Mouse (Mus musculus) bone marrow, adult 2 months (tissue): Measurements from ENCODE around the gene Wdr48. TPM values are rescaled to one million over a fixed set of nuclear protein-coding genes. Genes with fewer than 3 reads are reported as not detected.
A peak's percentile ranks its signal among the peaks of the same experiment; 100 is the strongest.

ENCODE experiments used
- H3K27ac ChIP-seq: fragments of 200-500 bp; 2 replicates; pipeline ENCODE4 v1.5.1; 2012; ENCODE audit warnings: low read depth, mild to moderate bottlenecking, control low read depth, inconsistent platforms, low read length; ENCODE audit not compliant: control insufficient read depth, poor library complexity, insufficient read depth
- H3K4me1 ChIP-seq: fragments of 200-500 bp; 2 replicates; pipeline ENCODE4 v1.6.1; 2011; ENCODE audit warnings: low read length; ENCODE audit not compliant: control insufficient read depth, insufficient read depth
- H3K4me3 ChIP-seq: fragments of 200-500 bp; replicated peaks from 2 replicates; pipeline ENCODE3; 2011; ENCODE audit warnings: mild to moderate bottlenecking, low read depth, low read length, control low read depth; ENCODE audit not compliant: control insufficient read depth
- CTCF ChIP-seq: fragments of 200-500 bp; IDR thresholded peaks from 2 replicates; pipeline ENCODE4 v1.5.1; 2011; ENCODE audit warnings: low read length, control low read depth; ENCODE audit not compliant: control insufficient read depth, insufficient read depth
- POLR2A ChIP-seq: fragments of 200-500 bp; IDR thresholded peaks from 2 replicates; pipeline ENCODE4 v1.6.1; 2011; ENCODE audit warnings: low read depth, mild to moderate bottlenecking, control low read depth, low read length, borderline replicate concordance; ENCODE audit not compliant: control insufficient read depth
- WGBS: fragments of 180-500 bp; shearing (Covaris S2); methylation state at CpG from one replicate; pipeline ENCODE4 v1.1.7; 2018; 5-methylcytosine and 5-hydroxymethylcytosine counted together
- polyA plus RNA-seq: library from polyadenylated mRNA; stranded (reverse); fragments of >200 nt; gene quantifications from 2 replicates; pipeline ENCODE4 v1.2.4, GENCODE M21; 2011; ENCODE audit warnings: low replicate concordance; ENCODE audit not compliant: missing spikeins, insufficient read depth, insufficient read length

The Wdr48 gene
- polyA plus RNA-seq, 1 experiment = 18.8 TPM

DNA sequence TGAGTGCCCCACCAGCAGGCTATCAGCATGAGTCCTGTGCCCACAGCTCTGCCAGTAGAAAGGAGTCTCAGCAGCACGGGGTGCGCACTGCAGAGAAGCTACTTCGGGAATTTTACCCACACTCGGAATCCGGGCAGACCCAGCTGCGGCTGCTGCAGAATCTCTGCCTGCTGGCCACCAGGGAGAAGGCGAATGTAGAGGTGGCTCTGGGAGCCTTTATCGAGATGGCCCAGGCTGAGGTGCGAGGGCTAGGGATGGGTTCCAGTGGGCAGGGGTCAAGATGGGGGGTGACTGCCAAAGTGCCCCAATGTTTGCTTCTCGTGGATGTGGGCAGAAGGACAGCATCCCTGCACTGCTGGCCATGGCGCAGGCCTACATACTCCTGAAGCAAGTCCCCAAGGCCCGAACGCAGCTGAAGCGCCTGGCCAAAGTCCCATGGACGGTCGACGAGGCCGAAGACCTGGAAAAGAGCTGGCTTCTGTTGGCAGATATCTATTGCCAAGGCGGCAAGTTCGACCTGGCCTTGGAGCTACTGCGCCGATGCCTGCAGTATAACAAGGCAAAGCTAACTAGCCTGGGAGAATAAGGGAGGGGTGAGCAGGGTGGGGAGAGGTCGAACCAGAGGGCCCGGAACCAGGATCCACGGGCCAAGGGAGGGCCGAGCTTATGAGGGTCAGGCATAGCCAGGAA lies 71.7 kb downstream of the Wdr48 start:
- Histone ChIP-seq H3K4me1 (no peaks in the 10 kb centered on the region), H3K27ac (no peak overlapping the region), H3K4me3 (no peak overlapping the region)
- TF ChIP-seq CTCF (no peak), POLR2A (no peak)
- 90% methylated on average over 26 of the region's 26 CpGs for WGBS

DNA sequence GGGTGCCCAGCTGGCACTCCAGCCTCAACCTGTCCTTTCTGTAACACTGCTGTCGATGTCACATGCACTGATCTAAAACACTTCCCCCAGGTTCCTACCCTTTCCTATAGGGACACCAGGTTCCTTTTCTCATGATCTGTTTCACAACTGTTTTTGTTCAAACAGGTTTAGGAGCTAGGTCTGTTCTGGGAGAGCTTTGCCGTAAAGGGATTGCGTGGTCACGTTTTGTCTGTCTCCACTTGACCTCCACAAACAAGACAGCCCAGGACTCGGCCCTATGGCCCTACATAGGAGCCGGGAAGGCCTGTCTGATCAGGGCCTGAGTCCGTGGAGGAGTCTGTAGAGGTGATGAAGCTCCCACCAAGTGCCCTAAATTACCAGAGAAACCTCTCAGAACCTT lies 75.1 kb downstream of the Wdr48 start:
- H3K4me3 ChIP-seq = no peak overlapping the region
- no peak for TF ChIP-seq POLR2A
- no peak for TF ChIP-seq CTCF
- no peak overlapping the region for H3K27ac ChIP-seq
- no peaks in the 10 kb centered on the region for H3K4me1 ChIP-seq
- 68% methylated on average over 7 of the region's 7 CpGs for WGBS

- Histone ChIP-seq H3K4me1 (no peaks in the 10 kb centered on the region), H3K4me3 (no peak overlapping the region), H3K27ac (no peak overlapping the region)
- TF ChIP-seq POLR2A (no peak), CTCF (peak; percentile 55; the same call in 1 of the 2 replicates)
- 51% methylated on average over 6 of the region's 6 CpGs for WGBS
Observed at GRCm38 (mm10) chr9:119970221-119970620, 75.5 kb downstream of the Wdr48 start.

DNA sequence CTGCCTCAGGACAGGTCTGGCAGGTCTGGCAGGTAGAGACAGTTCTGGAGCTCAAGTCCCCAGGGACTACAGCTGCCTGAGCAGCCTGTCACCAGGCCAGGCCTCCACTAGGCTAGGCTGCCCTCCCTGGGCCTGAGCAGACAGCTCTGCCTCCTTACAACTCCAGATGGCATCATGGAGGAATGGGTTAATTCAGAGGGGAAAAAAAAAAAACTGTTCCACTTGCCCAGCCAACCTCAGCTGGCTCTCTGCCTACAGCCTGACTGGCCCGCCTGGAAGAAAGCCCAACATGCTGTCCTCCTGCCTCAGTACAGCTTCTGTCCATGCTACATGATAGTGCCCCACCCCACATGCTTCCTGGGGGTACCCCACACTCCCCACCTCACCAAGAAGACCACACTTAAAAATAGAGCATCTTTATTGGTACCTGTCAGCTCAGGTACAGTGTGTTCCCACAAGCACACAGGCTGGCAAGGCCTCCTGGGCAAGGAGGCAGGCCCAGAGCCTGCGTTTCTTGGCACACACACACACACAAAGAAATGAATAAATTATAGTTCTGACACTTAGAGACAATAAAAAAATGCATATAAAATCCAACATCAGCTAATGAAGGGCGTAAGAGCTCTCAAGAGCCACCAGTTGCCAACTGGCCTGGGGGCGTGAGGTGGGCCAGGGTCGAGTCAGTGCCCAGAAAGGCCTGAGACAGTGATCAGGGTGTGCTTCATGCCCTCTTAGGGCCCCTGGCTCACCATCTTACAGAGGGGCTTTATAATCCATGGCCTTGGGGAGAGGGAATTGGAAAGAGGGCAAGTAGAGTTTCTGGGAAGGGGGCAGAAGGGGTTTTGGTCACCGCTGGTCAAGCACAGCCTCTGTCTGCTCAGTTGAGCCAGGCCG lies 76.3 kb downstream of the Wdr48 start:
- TF ChIP-seq POLR2A (no peak), CTCF (no peak)
- 69% methylated on average over 7 of the region's 7 CpGs for WGBS
- H3K4me3 ChIP-seq = no peak overlapping the region

GRCm38 (mm10) chr9:119972166-119972565 lies 77.5 kb downstream of the Wdr48 start:
- TF ChIP-seq CTCF = no peak
- TF ChIP-seq POLR2A = no peak
- Histone ChIP-seq H3K27ac (no peak overlapping the region), H3K4me3 (no peak overlapping the region), H3K4me1 (peaks cover 2% of the 10 kb centered on the region; the same call in 1 of the 2 replicates)
- WGBS = 84% methylated on average over 10 of the region's 10 CpGs

More for the DNA sequence above, 76.3 kb downstream of the Wdr48 start:
- H3K27ac ChIP-seq = no peak overlapping the region; the same call in 1 of the 2 replicates
- H3K4me1 ChIP-seq = no peaks in the 10 kb centered on the region

DNA sequence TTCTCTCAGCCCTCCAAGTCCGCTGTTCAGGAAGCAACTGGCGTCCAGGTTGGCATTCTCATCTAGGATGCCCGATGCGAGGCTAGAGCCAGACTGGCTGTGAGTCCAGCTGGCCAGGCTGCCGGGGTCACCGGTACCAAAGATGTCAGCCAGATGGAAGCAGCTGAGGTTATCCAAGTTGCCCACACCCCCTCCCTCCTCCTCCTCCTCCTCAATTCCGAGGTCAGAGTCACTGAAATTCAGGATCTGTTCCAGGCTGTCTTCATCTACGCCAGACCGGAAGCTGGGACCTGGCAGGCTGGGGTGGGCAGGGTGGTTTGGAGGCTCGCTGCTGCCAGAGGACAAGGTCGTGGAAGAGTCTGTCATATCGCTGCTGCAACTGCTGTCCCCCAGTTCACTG lies 77.9 kb downstream of the Wdr48 start:
- TF ChIP-seq CTCF = no peak
- Histone ChIP-seq H3K27ac (no peak overlapping the region), H3K4me1 (peaks cover 3% of the 10 kb centered on the region; the same call in 1 of the 2 replicates), H3K4me3 (no peak overlapping the region)
- 86% methylated on average over 12 of the region's 12 CpGs for WGBS

- 86% methylated on average over 23 of the region's 23 CpGs for WGBS
- Histone ChIP-seq H3K27ac (no peak overlapping the region), H3K4me3 (no peak overlapping the region), H3K4me1 (peaks cover 3% of the 10 kb centered on the region; the same call in 1 of the 2 replicates)
- TF ChIP-seq CTCF (no peak), POLR2A (no peak)
Observed at GRCm38 (mm10) chr9:119973281-119973680, 78.6 kb downstream of the Wdr48 start.

DNA sequence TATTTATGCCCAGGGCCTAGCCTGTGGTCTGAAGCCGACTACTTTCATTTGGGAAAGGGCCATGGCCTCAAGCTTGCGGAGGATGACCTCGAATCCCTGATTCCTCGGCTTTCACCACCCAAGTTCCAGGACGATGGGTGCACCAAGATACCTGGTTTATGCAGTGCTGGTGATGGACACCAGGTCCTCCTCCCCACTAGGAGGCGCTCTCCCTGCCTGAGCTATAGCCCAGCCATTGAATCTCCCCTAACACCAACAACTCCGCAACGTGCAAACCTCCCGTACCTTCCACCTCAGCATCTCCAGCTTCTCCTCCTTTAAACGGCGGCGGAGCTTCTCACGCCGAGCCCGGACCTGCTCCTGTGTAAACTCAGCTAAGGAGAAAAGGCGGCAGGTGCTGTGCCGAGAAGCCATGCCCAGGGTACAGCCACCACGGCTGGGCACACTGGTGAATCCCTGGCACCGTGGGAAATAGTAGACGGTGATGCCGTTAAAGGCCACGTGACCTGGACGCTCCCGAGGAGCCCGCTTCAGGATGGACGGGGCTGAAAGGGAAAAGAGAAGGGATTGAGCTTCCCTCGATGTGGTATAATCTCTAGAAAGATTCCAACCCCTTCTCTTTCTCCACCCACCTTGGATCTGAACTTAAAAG lies 79.3 kb downstream of the Wdr48 start:
- WGBS = 90% methylated on average over 27 of the region's 27 CpGs
- no peak for TF ChIP-seq POLR2A
- TF ChIP-seq CTCF = peak; percentile 79
- H3K27ac ChIP-seq = no peak overlapping the region
- H3K4me1 ChIP-seq = peaks cover 7% of the 10 kb centered on the region; the same call in 1 of the 2 replicates
- no peak overlapping the region for H3K4me3 ChIP-seq
